Mouse (Mus musculus) layer of hippocampus, postnatal 14 days (tissue): ENCODE data around the gene Sprn. TPM values are rescaled to one million over a fixed set of nuclear protein-coding genes. Genes with fewer than 3 reads are reported as not detected.

Experiments
- DNase-seq, 2 experiments: peaks; one replicate each; pipeline ENCODE4 v3.0.0; 2021 to 2022; ENCODE audit warnings: low spot score in 2 of 2, mixed read lengths in 1 of 2
- total RNA-seq, 2 experiments: library from RNA; stranded (reverse); gene quantifications; 2 replicates each; pipeline ENCODE4 v1.2.3; 2021

The Sprn gene
- total RNA-seq, 2 experiments from 2014 or later, result 192 to 199 TPM

DNA sequence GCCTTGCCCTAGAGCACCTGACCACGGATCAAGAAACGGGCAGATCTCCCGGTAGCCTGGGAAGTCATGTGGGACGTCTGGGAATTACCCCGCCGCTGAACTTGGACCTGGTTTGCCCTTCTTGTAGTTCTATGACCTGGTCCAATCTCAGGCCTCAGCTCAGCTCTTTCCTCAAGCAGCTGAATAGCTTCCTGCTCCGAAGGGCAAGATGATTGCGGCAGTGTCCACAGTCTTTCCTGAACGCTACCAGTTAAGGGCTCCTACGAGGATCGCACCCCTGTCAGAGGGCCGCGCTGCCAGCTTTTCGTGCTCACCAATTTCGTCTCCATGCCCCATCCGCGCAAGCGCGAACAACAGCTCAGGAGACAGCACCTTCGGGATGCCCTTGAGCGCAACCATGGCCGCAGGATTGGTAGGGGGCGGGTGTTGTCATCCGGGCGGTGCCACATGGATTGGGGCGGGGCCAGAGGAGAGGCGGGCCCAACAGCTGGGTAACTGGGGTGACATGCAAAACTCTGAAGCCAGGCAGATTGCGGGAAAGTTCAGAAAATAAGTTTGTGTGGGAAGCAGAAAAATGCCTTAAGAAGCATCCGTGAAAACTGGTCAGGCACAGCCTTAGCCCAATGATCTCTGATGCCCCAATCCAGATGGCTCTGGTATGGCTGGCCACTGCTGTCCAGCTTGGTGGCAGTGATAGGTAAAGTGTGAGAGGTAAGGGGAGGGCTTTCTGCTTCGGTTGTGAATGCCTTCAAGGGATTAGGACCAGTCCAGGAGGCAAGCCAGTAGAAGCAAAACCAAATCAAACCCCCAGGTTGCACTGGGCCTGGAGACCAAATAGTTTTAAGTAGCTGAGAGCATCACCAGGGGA lies 52.5 kb downstream of the Sprn start, which contains the start of gene Fuom:
Fuom (minus strand) TSS at position 449 of the 868 bp plus-strand sequence.
- DNase-seq, result peak; percentile 78 to 80

DNA sequence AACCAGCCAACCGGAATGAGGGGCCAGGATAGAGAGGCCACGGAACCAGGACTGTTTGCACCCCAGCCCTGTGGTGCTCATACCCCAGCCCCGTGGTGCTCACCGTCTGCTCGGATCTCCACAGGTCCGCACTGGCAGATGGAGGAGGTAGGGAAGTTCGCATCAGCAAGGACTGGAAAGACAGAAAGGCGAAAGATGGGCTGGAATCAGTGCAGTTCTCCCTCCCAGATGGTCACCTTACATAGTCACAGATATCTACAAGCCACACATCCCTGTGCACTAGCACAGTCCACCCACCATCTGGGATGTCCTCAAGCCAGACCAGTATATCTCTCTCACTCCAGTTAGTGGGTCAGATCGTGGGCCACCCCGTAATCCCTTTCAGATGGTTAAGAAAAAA lies 53.2 kb downstream of the Sprn start:
- no peak for DNase-seq

Other genes starting within 250 kb of the Sprn start
- not detected for gene Utf1, start 211.1 kb downstream of the Sprn start, total RNA-seq
- under 1 TPM; 0.39 to 0.83 TPM for gene 6430531B16Rik, start 176.1 kb downstream of the Sprn start, total RNA-seq
- 1 to 10 TPM; 1.5 to 1.9 TPM for gene Adam8, start 162.3 kb downstream of the Sprn start, total RNA-seq
- 10 to 100 TPM; 21.9 to 25.7 TPM for gene Zfp511, start 118.5 kb downstream of the Sprn start, total RNA-seq
- 10 to 100 TPM; 34.9 to 39.3 TPM for gene Tubgcp2, start 118.2 kb downstream of the Sprn start, total RNA-seq
- under 1 TPM; 0.37 to 0.64 TPM for gene Msx3, start 105.8 kb downstream of the Sprn start, total RNA-seq
- gene Caly, start 72.3 kb downstream of the Sprn start, total RNA-seq, result 100 to 1,000 TPM; 203 to 219 TPM
- gene Prap1, start 61.5 kb downstream of the Sprn start, total RNA-seq, result not detected
- 10 to 100 TPM; 37.6 to 37.8 TPM for gene Fuom, start 52.4 kb downstream of the Sprn start, total RNA-seq
- gene Paox, start 39.1 kb downstream of the Sprn start, total RNA-seq, result 1 to 10 TPM; 3.8 to 6.1 TPM
- gene Echs1, start 38.4 kb downstream of the Sprn start, total RNA-seq, result 10 to 100 TPM; 52.6 to 56.0 TPM
- gene Mtg1, start 17.3 kb downstream of the Sprn start, total RNA-seq, result 10 to 100 TPM; 21.8 to 23.6 TPM
- gene Olfr522, start 9.9 kb upstream of the Sprn start, total RNA-seq, result not detected
- gene Olfr523, start 18.3 kb upstream of the Sprn start, total RNA-seq, result under 1 TPM; 0.12 to 0.24 TPM
- not detected for gene Olfr524, start 51.1 kb upstream of the Sprn start, total RNA-seq
- under 1 TPM; 0.85 to 0.98 TPM for gene Cd163l1, start 63.4 kb upstream of the Sprn start, total RNA-seq
- gene 5830411N06Rik, start 92.4 kb upstream of the Sprn start, total RNA-seq, result under 1 TPM; 0.23 to 0.33 TPM
- gene Olfr525, start 166.0 kb upstream of the Sprn start, total RNA-seq, result not detected
- gene Olfr527, start 179.1 kb upstream of the Sprn start, total RNA-seq, result not detected
- gene Olfr60, start 206.8 kb upstream of the Sprn start, total RNA-seq, result not detected
- not detected for gene Olfr530, start 221.5 kb upstream of the Sprn start, total RNA-seq
- not detected for gene Olfr531, start 248.0 kb upstream of the Sprn start, total RNA-seq